Mouse (Mus musculus) lung, embryonic 16.5 days (tissue): Measurements from ENCODE around the gene Ccdc173. TPM values are rescaled to one million over a fixed set of nuclear protein-coding genes. Genes with fewer than 3 reads are reported as not detected.

Experiments used
- ATAC-seq: fragments of 200-750 bp; cut with Nextera tagmentation; 2 replicates; pipeline ENCODE4 v1.8.0; 2017; ENCODE audit warnings: low read depth, mild to moderate bottlenecking, moderate library complexity
- H3K27ac ChIP-seq: fragments of 300-500 bp; sonication (generic); 2 replicates; pipeline ENCODE4 v1.5.1; 2014; ENCODE audit warnings: mild to moderate bottlenecking, control low read depth, low read length
- H3K27me3 ChIP-seq: fragments of 300-500 bp; sonication (generic); 2 replicates; pipeline ENCODE4 v1.6.1; 2014; ENCODE audit warnings: low read depth, low read length, mixed read lengths; ENCODE audit not compliant: control insufficient read depth, insufficient read depth
- H3K36me3 ChIP-seq: fragments of 300-500 bp; sonication (generic); 2 replicates; pipeline ENCODE4 v1.6.1; 2014; ENCODE audit warnings: low read length; ENCODE audit not compliant: control insufficient read depth, insufficient read depth
- H3K4me1 ChIP-seq: fragments of 300-500 bp; sonication (generic); replicated peaks from 2 replicates; pipeline ENCODE4 v1.6.1; 2014; ENCODE audit warnings: low read length, mixed read lengths; ENCODE audit not compliant: control insufficient read depth, insufficient read depth
- H3K4me2 ChIP-seq: fragments of 300-500 bp; sonication (generic); 2 replicates; pipeline ENCODE4 v1.6.1; 2014; ENCODE audit warnings: low read depth, low read length, control low read depth
- H3K4me3 ChIP-seq: fragments of 300-500 bp; sonication (generic); 2 replicates; pipeline ENCODE4 v1.5.1; 2014; ENCODE audit warnings: mild to moderate bottlenecking, low read length, control low read depth
- H3K9ac ChIP-seq: fragments of 300-500 bp; sonication (generic); 2 replicates; pipeline ENCODE4 v1.6.1; 2014; ENCODE audit warnings: low read length, control low read depth
- H3K9me3 ChIP-seq: fragments of 300-500 bp; sonication (generic); 2 replicates; pipeline ENCODE4 v1.6.1; 2016; ENCODE audit warnings: low read length; ENCODE audit not compliant: control insufficient read depth
- WGBS: fragments of 180-500 bp; shearing (Covaris S2); extraction: QIAGEN DNeasy Blood & Tissue Kit; methylation state at CpG from one replicate; pipeline ENCODE4 v1.1.7; 2014; 5-methylcytosine and 5-hydroxymethylcytosine counted together
- polyA plus RNA-seq: library from polyadenylated mRNA; unstranded; fragments of >200 nt; fragmentation: Nextera tagmentation; extraction: Ambion mirVana; gene quantifications from 2 replicates; pipeline ENCODE4 v1.2.1, GENCODE M21; 2015

Ccdc173 gene
- polyA plus RNA-seq, 1 experiment from 2014 or later = 3.0 TPM

- H3K9me3 ChIP-seq = no peaks in the 10 kb centered on the region
- WGBS = 87% methylated on average over 4 of the region's 4 CpGs
- H3K36me3 ChIP-seq = no peaks in the 10 kb centered on the region
- H3K4me2 ChIP-seq = no peak overlapping the region
- H3K4me3 ChIP-seq = no peak overlapping the region
- no peak overlapping the region for H3K9ac ChIP-seq
- no peak for ATAC-seq
- H3K4me1 ChIP-seq = no peaks in the 10 kb centered on the region
- H3K27me3 ChIP-seq = no peaks in the 10 kb centered on the region
- H3K27ac ChIP-seq = no peak overlapping the region
Measured at GRCm38 (mm10) chr2:69763340-69763739, 26.0 kb downstream of the Ccdc173 start.

GRCm38 (mm10) chr2:69760980-69761379 is 28.4 kb downstream of the Ccdc173 start:
- no peak overlapping the region for H3K4me3 ChIP-seq
- H3K9ac ChIP-seq = no peak overlapping the region
- no peaks in the 10 kb centered on the region for H3K27me3 ChIP-seq
- H3K36me3 ChIP-seq = no peaks in the 10 kb centered on the region
- H3K4me1 ChIP-seq = no peaks in the 10 kb centered on the region
- H3K27ac ChIP-seq = no peak overlapping the region
- 80% methylated on average over 5 of the region's 5 CpGs for WGBS
- no peaks in the 10 kb centered on the region for H3K9me3 ChIP-seq
- no peak for ATAC-seq
- H3K4me2 ChIP-seq = no peak overlapping the region

GRCm38 (mm10) chr2:69745091-69745490 is 44.3 kb downstream of the Ccdc173 start:
- Histone ChIP-seq H3K9ac (no peak overlapping the region), H3K27me3 (no peaks in the 10 kb centered on the region), H3K9me3 (no peaks in the 10 kb centered on the region), H3K4me2 (no peak overlapping the region), H3K4me3 (no peak overlapping the region), H3K27ac (no peak overlapping the region), H3K36me3 (peaks cover 31% of the 10 kb centered on the region), H3K4me1 (no peaks in the 10 kb centered on the region)
- ATAC-seq = no peak
- 98% methylated on average over 1 of the region's 1 CpGs for WGBS

- under 1% methylated on average over 13 of the region's 13 CpGs for WGBS
- peak overlapping the region; percentile 99 for H3K4me3 ChIP-seq
- peak overlapping the region; percentile 83 for H3K4me2 ChIP-seq
- H3K36me3 ChIP-seq = no peaks in the 10 kb centered on the region
- H3K27me3 ChIP-seq = no peaks in the 10 kb centered on the region
- ATAC-seq = no peak
- H3K27ac ChIP-seq = peak overlapping the region; percentile 87
- no peaks in the 10 kb centered on the region for H3K9me3 ChIP-seq
- H3K4me1 ChIP-seq = peaks cover 10% of the 10 kb centered on the region
- peak overlapping the region; percentile 92 for H3K9ac ChIP-seq
Measured at GRCm38 (mm10) chr2:69723519-69723825, 65.9 kb downstream of the Ccdc173 start.

GRCm38 (mm10) chr2:69722650-69723518 is 66.5 kb downstream of the Ccdc173 start:
- ATAC-seq = peak; percentile 96
- Histone ChIP-seq H3K36me3 (no peaks in the 10 kb centered on the region), H3K4me1 (peaks cover 10% of the 10 kb centered on the region), H3K4me2 (peak overlapping the region; percentile 86), H3K9me3 (no peaks in the 10 kb centered on the region), H3K9ac (peak overlapping the region; percentile 92), H3K27me3 (no peaks in the 10 kb centered on the region), H3K27ac (peak overlapping the region; percentile 87), H3K4me3 (peak overlapping the region; percentile 99)
- 0% methylated on average over 86 of the region's 91 CpGs for WGBS

- peak; percentile 2; the same call in 1 of the 2 replicates for ATAC-seq
- Histone ChIP-seq H3K36me3 (no peaks in the 10 kb centered on the region), H3K4me3 (peak within 1 kb of the TSS; percentile 99), H3K4me2 (peak within 1 kb of the TSS; percentile 86), H3K27me3 (no peaks in the 10 kb centered on the region), H3K4me1 (peaks cover 10% of the 10 kb centered on the region), H3K9ac (peak within 1 kb of the TSS; percentile 92), H3K27ac (peak within 1 kb of the TSS; percentile 87), H3K9me3 (no peaks in the 10 kb centered on the region)
- WGBS = 4% methylated on average over 12 of the region's 12 CpGs
Measured at GRCm38 (mm10) chr2:69722273-69722649, 67.1 kb downstream of the Ccdc173 start, which contains the start of gene Ppig. Gene Ppig, plus strand, starts transcription at chr2:69722545.

GRCm38 (mm10) chr2:69719121-69719520 is 70.3 kb downstream of the Ccdc173 start:
- Histone ChIP-seq H3K27me3 (no peaks in the 10 kb centered on the region), H3K9me3 (no peaks in the 10 kb centered on the region), H3K4me3 (no peak overlapping the region), H3K4me2 (no peak overlapping the region), H3K4me1 (peaks cover 6% of the 10 kb centered on the region), H3K27ac (no peak overlapping the region), H3K9ac (no peak overlapping the region), H3K36me3 (no peaks in the 10 kb centered on the region)
- no peak for ATAC-seq
- 83% methylated on average over 1 of the region's 1 CpGs for WGBS

GRCm38 (mm10) chr2:69716483-69716882 is 72.9 kb downstream of the Ccdc173 start:
- Histone ChIP-seq H3K27me3 (no peaks in the 10 kb centered on the region), H3K4me3 (no peak overlapping the region), H3K27ac (no peak overlapping the region), H3K4me2 (no peak overlapping the region), H3K4me1 (no peaks in the 10 kb centered on the region), H3K36me3 (no peaks in the 10 kb centered on the region), H3K9me3 (no peaks in the 10 kb centered on the region), H3K9ac (no peak overlapping the region)
- no peak for ATAC-seq
- WGBS = 59% methylated on average over 3 of the region's 3 CpGs

- ATAC-seq = no peak
- WGBS = 75% methylated on average over 5 of the region's 5 CpGs
- H3K27me3 ChIP-seq = no peaks in the 10 kb centered on the region
Measured at GRCm38 (mm10) chr2:69714126-69714525, 75.2 kb downstream of the Ccdc173 start.

More at GRCm38 (mm10) chr2:69714126-69714525, 75.2 kb downstream of the Ccdc173 start:
- Histone ChIP-seq H3K4me1 (no peaks in the 10 kb centered on the region), H3K9me3 (no peaks in the 10 kb centered on the region), H3K36me3 (no peaks in the 10 kb centered on the region), H3K9ac (no peak overlapping the region), H3K4me2 (no peak overlapping the region), H3K27ac (no peak overlapping the region), H3K4me3 (no peak overlapping the region)
